Comparison of ENCODE assay signal across 25 mouse cellular contexts in the genomic region with DNA sequence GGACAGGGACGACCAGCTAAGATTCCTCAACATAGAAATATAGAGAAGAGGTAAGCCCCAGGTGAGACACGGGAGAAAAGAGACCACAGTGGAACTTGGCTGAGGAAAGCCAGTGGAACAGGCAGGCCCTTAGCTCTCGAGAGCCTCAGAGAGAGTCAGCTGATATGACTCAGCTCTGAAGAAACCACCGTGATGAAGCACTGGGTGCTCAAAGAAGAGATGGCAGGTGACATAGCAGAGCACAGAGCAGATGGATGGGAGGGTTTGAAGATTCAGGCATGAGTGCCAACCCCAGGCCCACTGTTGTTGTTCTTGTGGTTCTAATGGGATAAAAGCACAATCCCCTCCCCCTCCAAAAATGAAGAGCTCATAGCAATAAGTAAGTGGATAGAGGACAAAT.
"Had no signal": no experiment of that assay in that cellular context is flagged by ENCODE, and none has a peak within 500 bp of the region (broad histone marks: within the 10 kb centered on the region; RNA-seq: fewer than 3 reads in every experiment).

No protein-coding gene starts in this region.

- H3K27me3 ChIP-seq: embryonic facial prominence, embryonic 12.5 days; embryonic facial prominence, embryonic 13.5 days; embryonic facial prominence, embryonic 15.5 days; forebrain, embryonic 12.5 days; forebrain, embryonic 13.5 days; forebrain, embryonic 15.5 days had no signal

- H3K4me3 ChIP-seq: embryonic facial prominence, embryonic 10.5 days; embryonic facial prominence, embryonic 12.5 days; embryonic facial prominence, embryonic 13.5 days; embryonic facial prominence, embryonic 15.5 days; erythroblast, embryonic 14.5 days; forebrain, embryonic 10.5 days; forebrain, embryonic 12.5 days; forebrain, embryonic 13.5 days; forebrain, embryonic 15.5 days; gastrocnemius, adult 2 months; heart, adult 2 months had no signal

- H3K4me1 ChIP-seq: embryonic facial prominence, embryonic 10.5 days; embryonic facial prominence, embryonic 12.5 days; embryonic facial prominence, embryonic 13.5 days; embryonic facial prominence, embryonic 15.5 days; forebrain, embryonic 10.5 days; forebrain, embryonic 12.5 days; forebrain, embryonic 13.5 days; forebrain, embryonic 15.5 days had no signal

- H3K27ac ChIP-seq: embryonic facial prominence, embryonic 10.5 days; embryonic facial prominence, embryonic 12.5 days; embryonic facial prominence, embryonic 13.5 days; embryonic facial prominence, embryonic 15.5 days; forebrain, embryonic 10.5 days; forebrain, embryonic 12.5 days; forebrain, embryonic 13.5 days; forebrain, embryonic 15.5 days; gastrocnemius, adult 2 months; heart, adult 2 months had no signal

- H3K36me3 ChIP-seq: embryonic facial prominence, embryonic 10.5 days; embryonic facial prominence, embryonic 12.5 days; embryonic facial prominence, embryonic 13.5 days; embryonic facial prominence, embryonic 15.5 days; forebrain, embryonic 10.5 days; forebrain, embryonic 12.5 days; forebrain, embryonic 15.5 days had no signal

- H3K9ac ChIP-seq: embryonic facial prominence, embryonic 12.5 days; embryonic facial prominence, embryonic 13.5 days; embryonic facial prominence, embryonic 15.5 days; forebrain, embryonic 12.5 days; forebrain, embryonic 13.5 days; forebrain, embryonic 15.5 days; forebrain, postnatal 0 days had no signal

- H3K4me2 ChIP-seq: embryonic facial prominence, embryonic 12.5 days; embryonic facial prominence, embryonic 13.5 days; embryonic facial prominence, embryonic 15.5 days; forebrain, embryonic 12.5 days; forebrain, embryonic 13.5 days; forebrain, embryonic 15.5 days had no signal

- H3K9me3 ChIP-seq: embryonic facial prominence, embryonic 10.5 days; embryonic facial prominence, embryonic 12.5 days; embryonic facial prominence, embryonic 13.5 days; embryonic facial prominence, embryonic 15.5 days; forebrain, embryonic 10.5 days; forebrain, embryonic 12.5 days; forebrain, embryonic 13.5 days; forebrain, embryonic 15.5 days had no signal

- DNase-seq: cerebellum, adult 9-10 months; cerebellum, adult 9-11 months; cerebellum, postnatal 10 days; cerebellum, postnatal 14 days; cerebellum, postnatal 25 days; cerebellum, postnatal 36 days; embryo, embryonic 11 days; forebrain, postnatal 0 days; gastrocnemius, adult 2 months; gastrocnemius, postnatal 10 days; gastrocnemius, postnatal 14 days; gastrocnemius, postnatal 25 days; gastrocnemius, postnatal 36 days; heart, adult 11 months; heart, adult 18-20 months; heart, adult 2 months had no signal
